8 mouse cellular contexts compared by ENCODE assay signal in genomic region chr13:3216070-3216469, GRCm38 (mm10).
DNase-seq lines count a peak whose midpoint lies in the region; ATAC-seq and TF ChIP-seq lines count a peak whose summit lies in the region.
"Not testable (repeated sequence)": the region's sequence is repeated elsewhere in the genome, so short reads cannot be mapped to it uniquely, and the experiment has no call there.

No protein-coding gene starts in this region.

- H3K4me2 ChIP-seq in embryonic facial prominence, embryonic 14.5 days (ENCODE audit: low read depth, low read length); midbrain, embryonic 16.5 days (ENCODE audit: low read length): not testable (repeated sequence)

- TF ChIP-seq CTCF in Patski (IDR thresholded peaks at IDR 0.05) = peak; percentile 42
- TF ChIP-seq CTCF in liver, adult 2 months (IDR thresholded peaks at IDR 0.05; ENCODE audit: low read depth, low read length) = peak; percentile 60

- H3K4me3 ChIP-seq in embryonic facial prominence, embryonic 14.5 days (ENCODE audit: low read depth, low read length); liver, adult 2 months (ENCODE audit: insufficient read depth, low read depth, low read length); midbrain, embryonic 16.5 days (ENCODE audit: low read depth, low read length): not testable (repeated sequence)

- H3K4me1 ChIP-seq in embryonic facial prominence, embryonic 14.5 days (ENCODE audit: control insufficient read depth, insufficient read depth, low read length); liver, adult 2 months (ENCODE audit: control insufficient read depth, insufficient read depth, low read length); midbrain, embryonic 16.5 days (ENCODE audit: control insufficient read depth, insufficient read depth, low read length): not testable (repeated sequence)

- H3K36me3 ChIP-seq in embryonic facial prominence, embryonic 14.5 days (ENCODE audit: control insufficient read depth, insufficient read depth, low read length); liver, adult 2 months (ENCODE audit: control insufficient read depth, insufficient read depth, low read length); midbrain, embryonic 16.5 days (ENCODE audit: control insufficient read depth, insufficient read depth, low read length): not testable (repeated sequence)

- ATAC-seq in Patski = peak; percentile 76
- ATAC-seq in embryonic facial prominence, embryonic 14.5 days (ENCODE audit: low read depth) = not testable (repeated sequence)
- ATAC-seq in midbrain, embryonic 16.5 days = 0 out of 2 replicates have a peak, but pooled peaks have one; percentile 80

- not testable (repeated sequence) for H3K9ac ChIP-seq in embryonic facial prominence, embryonic 14.5 days (ENCODE audit: low read depth, low read length); liver, adult 2 months (ENCODE audit: low read depth, low read length); midbrain, embryonic 16.5 days (ENCODE audit: low read depth, low read length)

- not testable (repeated sequence) for H3K9me3 ChIP-seq in embryonic facial prominence, embryonic 14.5 days (ENCODE audit: control insufficient read depth, low read length); midbrain, embryonic 16.5 days (replicated peaks; ENCODE audit: control insufficient read depth, low read length, poor library complexity, severe bottlenecking)

- not testable (repeated sequence) for TF ChIP-seq POLR2A in liver, adult 2 months (IDR thresholded peaks at IDR 0.05; ENCODE audit: extremely low read depth, insufficient read depth, low read length)

- in situ Hi-C loops in Patski (cut with MboI; ENCODE audit: low pct_unique_long_range_greater_than_20kb) = not testable (repeated sequence)

- CTCF ChIA-PET in Patski (lab: Charles Lee) = not testable (repeated sequence)

- peak; percentile 53 for DNase-seq in 3T3-L1 (ENCODE audit: low read depth, low spot score)
- DNase-seq in Patski (ENCODE audit: low read depth, low spot score) = peak; percentile 1
- DNase-seq in cerebellum, adult 9-10 months = peak; percentile 21
- DNase-seq in embryonic facial prominence, embryonic 14.5 days (ENCODE audit: low spot score) = peak; percentile 1
- peak; percentile 2 to 3 for DNase-seq in heart, postnatal 10 days
- DNase-seq in kidney, adult 9 months = peak; percentile 30
- peak; percentile 39 for DNase-seq in liver, adult 2 months (ENCODE audit: extremely low read depth, low read depth, low spot score)

- intact Hi-C loops in heart, postnatal 10 days (cut with DNase I) = not testable (repeated sequence)

- H3K27ac ChIP-seq in embryonic facial prominence, embryonic 14.5 days (replicated peaks; ENCODE audit: low read depth, low read length); liver, adult 2 months (replicated peaks; ENCODE audit: insufficient read depth, low read depth, low read length); midbrain, embryonic 16.5 days (ENCODE audit: low read length): not testable (repeated sequence)

- WGBS in embryonic facial prominence, embryonic 14.5 days = 37% methylated on average over 3 of the region's 3 CpGs
- 37% methylated on average over 3 of the region's 3 CpGs for WGBS in liver, adult 2 months
- WGBS in midbrain, embryonic 16.5 days = 51% methylated on average over 3 of the region's 3 CpGs

- H3K79me2 ChIP-seq in liver, adult 2 months (ENCODE audit: control insufficient read depth, insufficient read depth, low read length) = not testable (repeated sequence)

- H3K27me3 ChIP-seq in Patski; embryonic facial prominence, embryonic 14.5 days (replicated peaks; ENCODE audit: control insufficient read depth, insufficient read depth, low read length); liver, adult 2 months (ENCODE audit: control insufficient read depth, insufficient read depth, low read length); midbrain, embryonic 16.5 days (ENCODE audit: control insufficient read depth, insufficient read depth, low read depth, low read length): not testable (repeated sequence)

- POLR2A ChIA-PET in Patski (lab: Charles Lee) = not testable (repeated sequence)

Comparison
In these comparisons a context has a peak if more than half of its experiments do, and no peak if none do; other contexts are left out.
1. DNase-seq: peak in every context shown above with its lines; median percentile 53 in 3T3-L1; 39 in liver, adult 2 months; 30 in kidney, adult 9 months; 21 in cerebellum, adult 9-10 months; 2 in heart, postnatal 10 days; 1 in Patski; 1 in embryonic facial prominence, embryonic 14.5 days.